Mouse (Mus musculus) bone marrow macrophage, adult 2 months (primary cell): ENCODE data around the gene 1700029F12Rik.

Source experiments
- CTCF ChIP-seq: IDR thresholded peaks from 2 replicates; pipeline ENCODE4 v1.5.1; 2012; ENCODE audit warnings: low read depth, mild to moderate bottlenecking, low read length, moderate library complexity
- POLR2A ChIP-seq: IDR thresholded peaks from 2 replicates; pipeline ENCODE4 v1.6.1; 2012; ENCODE audit warnings: mild to moderate bottlenecking, low read depth, low read length, borderline replicate concordance

- TF ChIP-seq CTCF (no peak), POLR2A (no peak)
Measured at GRCm38 (mm10) chr13:96985599-96986275, 48.4 kb downstream of the 1700029F12Rik start.
